Mouse (Mus musculus): ENCODE results near the gene Veph1. TPM values are rescaled to one million over a fixed set of nuclear protein-coding genes. Genes with fewer than 3 reads are reported as not detected.

The Veph1 gene
- total and polyA plus RNA-seq, 3 experiments = 0.16 TPM; not detected in 2

DNA sequence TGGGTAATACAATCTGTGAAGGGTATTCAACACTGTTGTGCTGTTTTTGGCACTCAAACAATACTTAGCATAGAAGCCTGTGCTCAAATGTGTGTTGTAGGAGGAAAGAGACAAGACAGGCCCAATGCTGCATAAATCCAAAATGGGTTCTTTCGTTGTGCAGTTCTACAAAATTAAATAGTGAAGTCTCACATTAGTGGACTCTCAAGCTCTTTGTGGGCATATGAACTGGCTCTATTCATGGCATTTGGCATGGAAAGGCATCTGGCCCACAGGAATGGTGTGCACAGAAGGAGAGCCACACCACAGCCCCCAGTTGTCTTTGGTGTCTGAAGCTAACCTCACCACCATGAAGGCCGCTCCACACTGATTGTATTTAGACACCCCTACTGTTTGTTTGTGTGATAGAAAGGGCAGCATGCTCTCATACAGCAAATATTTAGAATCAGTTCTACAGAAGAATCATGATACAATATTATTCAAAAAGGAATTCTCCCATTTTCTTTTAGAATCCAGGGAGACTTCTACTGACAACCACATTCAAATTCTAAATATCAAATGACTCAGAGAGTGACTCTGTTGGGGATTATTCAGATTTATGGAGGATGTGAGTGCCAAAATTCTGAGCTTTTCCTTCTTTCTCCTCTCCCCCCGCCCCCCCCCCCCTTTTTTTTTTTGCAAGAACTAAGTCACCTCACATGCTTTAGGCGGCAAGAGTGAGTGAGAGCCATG lies 215.8 kb downstream of the Veph1 start:
- ATAC-seq (ENCODE audit: extremely low read depth, insufficient number of reproducible peaks, low FRiP score, poor library complexity, severe bottlenecking) (no peak), DNase-seq (ENCODE audit: low spot score) (no peak)
- H3K36me3 ChIP-seq (replicated peaks) = no peaks in the 10 kb centered on the region
- TF ChIP-seq CTCF (IDR thresholded peaks at IDR 0.05; ENCODE audit: low read depth, low read length) (no peak), TAL1 (conservative IDR thresholded peaks at IDR 0.05; ENCODE audit: low read depth, low read length) (no peak), GATA2 (IDR thresholded peaks at IDR 0.05; ENCODE audit: borderline replicate concordance, low read depth, low read length) (no peak), GATA1 (IDR thresholded peaks at IDR 0.05; ENCODE audit: borderline replicate concordance, low read length) (no peak), POLR2AphosphoS5 (IDR thresholded peaks at IDR 0.05; ENCODE audit: insufficient replicate concordance, low read depth, low read length) (no peak)
- H3K9me3 ChIP-seq (replicated peaks) = no peaks in the 10 kb centered on the region
- no peaks in the 10 kb centered on the region for H3K4me1 ChIP-seq (ENCODE audit: insufficient read depth, low read depth, low read length)
- no peaks in the 10 kb centered on the region for H3K27me3 ChIP-seq (ENCODE audit: insufficient read depth, low read length)
- H3K4me3 ChIP-seq (ENCODE audit: low read depth, low read length) = no peak overlapping the region

DNA sequence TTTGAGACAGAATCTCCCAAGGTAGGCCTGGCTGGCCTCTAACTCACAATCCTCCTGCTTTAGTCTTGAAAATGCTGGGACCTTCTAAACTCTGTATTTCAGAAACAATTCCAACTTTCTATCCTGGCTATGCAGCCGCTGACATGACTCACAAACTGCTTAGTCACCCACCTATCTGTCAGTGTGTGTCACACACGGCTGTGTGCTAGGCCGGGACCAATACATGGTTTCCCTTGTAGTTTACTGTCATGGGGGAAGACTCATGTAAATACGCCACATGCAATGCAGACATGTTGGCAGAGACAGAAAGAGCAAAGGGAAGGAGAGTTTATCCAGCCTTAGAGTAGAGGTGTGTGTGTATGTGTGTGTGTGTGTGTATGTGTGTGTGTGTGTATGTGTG lies 216.8 kb downstream of the Veph1 start:
- Histone ChIP-seq H3K4me3 (ENCODE audit: low read depth, low read length) (no peak overlapping the region), H3K4me1 (ENCODE audit: insufficient read depth, low read depth, low read length) (no peaks in the 10 kb centered on the region), H3K9me3 (replicated peaks) (no peaks in the 10 kb centered on the region), H3K27me3 (ENCODE audit: insufficient read depth, low read length) (no peaks in the 10 kb centered on the region), H3K36me3 (replicated peaks) (no peaks in the 10 kb centered on the region)
- TF ChIP-seq GATA2 (IDR thresholded peaks at IDR 0.05; ENCODE audit: borderline replicate concordance, low read depth, low read length) (no peak), GATA1 (IDR thresholded peaks at IDR 0.05; ENCODE audit: borderline replicate concordance, low read length) (no peak), TAL1 (conservative IDR thresholded peaks at IDR 0.05; ENCODE audit: low read depth, low read length) (no peak), POLR2AphosphoS5 (IDR thresholded peaks at IDR 0.05; ENCODE audit: insufficient replicate concordance, low read depth, low read length) (no peak), CTCF (IDR thresholded peaks at IDR 0.05; ENCODE audit: low read depth, low read length) (no peak)
- ATAC-seq (ENCODE audit: extremely low read depth, insufficient number of reproducible peaks, low FRiP score, poor library complexity, severe bottlenecking) = no peak
- no peak for DNase-seq (ENCODE audit: low spot score)

DNA sequence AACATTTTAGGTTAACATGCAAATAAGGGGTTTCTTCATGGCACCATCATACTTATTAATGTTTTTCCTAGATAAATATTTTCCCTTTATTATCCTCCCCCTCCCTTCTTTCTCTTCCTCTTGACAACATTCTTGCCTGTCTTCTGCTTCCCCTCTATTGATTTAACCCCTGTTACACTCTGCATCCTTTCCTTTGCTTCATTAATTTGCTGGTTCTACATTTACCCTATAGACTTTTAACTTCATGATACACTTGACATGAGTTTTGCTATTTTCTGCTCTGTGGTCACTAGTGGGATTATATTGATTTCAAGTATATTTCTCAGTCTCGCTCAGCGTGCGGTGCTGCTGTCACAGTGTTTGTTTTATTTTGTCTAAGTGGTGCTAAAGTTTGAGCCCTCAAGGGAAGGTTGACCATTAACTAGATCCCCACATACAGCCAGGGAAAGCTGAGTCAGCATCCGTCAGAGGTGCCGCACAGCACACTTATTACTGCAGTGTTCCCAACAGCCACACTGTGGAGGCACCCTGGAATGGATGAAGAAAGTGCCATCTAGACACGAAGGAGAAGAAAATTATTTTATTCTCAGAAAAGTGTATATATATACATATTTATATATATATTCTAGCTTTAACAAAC lies 217.6 kb downstream of the Veph1 start:
- Histone ChIP-seq H3K4me1 (ENCODE audit: insufficient read depth, low read depth, low read length) (no peaks in the 10 kb centered on the region), H3K4me3 (ENCODE audit: low read depth, low read length) (no peak overlapping the region), H3K9me3 (replicated peaks) (no peaks in the 10 kb centered on the region), H3K36me3 (replicated peaks) (no peaks in the 10 kb centered on the region), H3K27me3 (ENCODE audit: insufficient read depth, low read length) (no peaks in the 10 kb centered on the region)
- ATAC-seq (ENCODE audit: extremely low read depth, insufficient number of reproducible peaks, low FRiP score, poor library complexity, severe bottlenecking) (no peak), DNase-seq (ENCODE audit: low spot score) (no peak)
- no peak for TF ChIP-seq GATA2 (IDR thresholded peaks at IDR 0.05; ENCODE audit: borderline replicate concordance, low read depth, low read length)
- no peak for TF ChIP-seq CTCF (IDR thresholded peaks at IDR 0.05; ENCODE audit: low read depth, low read length)
- no peak for TF ChIP-seq GATA1 (IDR thresholded peaks at IDR 0.05; ENCODE audit: borderline replicate concordance, low read length)
- TF ChIP-seq TAL1 (conservative IDR thresholded peaks at IDR 0.05; ENCODE audit: low read depth, low read length) = no peak

DNA sequence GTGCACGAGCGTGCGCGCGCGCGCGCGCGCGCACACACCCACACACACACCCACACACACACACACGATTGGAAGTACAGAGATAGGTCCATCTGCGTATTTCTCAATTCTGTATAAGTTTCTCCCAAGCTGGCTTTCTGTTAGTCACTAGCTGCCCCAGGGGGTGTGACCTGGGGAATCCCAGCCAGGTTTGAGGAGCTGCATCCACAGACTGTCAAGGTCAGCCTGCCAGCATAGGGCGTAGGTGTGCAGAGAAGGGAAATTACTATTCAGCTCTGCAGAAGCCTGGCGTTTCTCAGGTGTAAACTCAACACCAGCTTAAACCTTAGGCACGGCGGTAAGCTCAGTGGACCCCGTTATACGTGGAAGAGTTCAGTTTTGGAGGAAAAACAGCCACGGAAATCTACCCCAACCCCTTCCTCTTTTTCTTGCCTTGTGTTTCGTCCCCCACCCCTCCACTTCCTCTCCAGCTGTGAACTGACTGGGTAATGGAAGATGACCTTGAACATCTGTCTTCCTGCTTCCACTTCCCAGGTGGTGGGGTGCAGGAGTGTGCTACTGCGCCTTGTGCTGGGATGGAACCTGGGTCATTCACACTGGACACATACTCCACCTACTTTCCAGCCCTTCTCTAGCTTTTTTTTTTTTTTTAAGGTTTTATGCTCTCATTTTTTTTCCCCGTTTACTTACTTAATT lies 218.5 kb downstream of the Veph1 start:
- no peak for TF ChIP-seq GATA2 (IDR thresholded peaks at IDR 0.05; ENCODE audit: borderline replicate concordance, low read depth, low read length)
- TF ChIP-seq GATA1 (IDR thresholded peaks at IDR 0.05; ENCODE audit: borderline replicate concordance, low read length) = no peak
- TF ChIP-seq TAL1 (conservative IDR thresholded peaks at IDR 0.05; ENCODE audit: low read depth, low read length) = no peak
- TF ChIP-seq POLR2AphosphoS5 (IDR thresholded peaks at IDR 0.05; ENCODE audit: insufficient replicate concordance, low read depth, low read length) = no peak
- no peak for TF ChIP-seq CTCF (IDR thresholded peaks at IDR 0.05; ENCODE audit: low read depth, low read length)
- no peak overlapping the region for H3K4me3 ChIP-seq (ENCODE audit: low read depth, low read length)
- no peaks in the 10 kb centered on the region for H3K9me3 ChIP-seq (replicated peaks)
- no peaks in the 10 kb centered on the region for H3K4me1 ChIP-seq (ENCODE audit: insufficient read depth, low read depth, low read length)
- no peak for ATAC-seq (ENCODE audit: extremely low read depth, insufficient number of reproducible peaks, low FRiP score, poor library complexity, severe bottlenecking)
- H3K36me3 ChIP-seq (replicated peaks) = no peaks in the 10 kb centered on the region
- H3K27me3 ChIP-seq (ENCODE audit: insufficient read depth, low read length) = no peaks in the 10 kb centered on the region
- no peak for DNase-seq (ENCODE audit: low spot score)

DNA sequence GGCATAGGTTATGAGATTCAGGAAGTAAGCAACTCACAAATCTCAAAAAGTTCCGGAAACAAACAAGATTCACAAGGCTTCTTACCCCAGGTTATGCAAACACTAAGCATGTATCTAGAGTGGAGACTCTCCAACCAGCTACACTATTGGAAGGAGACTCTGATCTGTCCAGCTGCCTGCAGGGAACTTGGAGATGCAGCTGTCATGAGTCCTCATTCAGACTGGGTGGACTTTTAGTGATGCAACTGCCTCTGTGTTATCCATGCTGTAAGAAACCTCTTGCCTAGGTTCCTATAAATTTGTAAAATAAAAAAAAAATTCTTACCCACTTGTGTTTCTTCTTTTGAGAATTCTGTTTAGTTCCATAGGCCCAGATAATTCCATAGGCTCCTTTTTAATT lies 226.4 kb downstream of the Veph1 start:
- H3K4me3 ChIP-seq (ENCODE audit: low read depth, low read length) = no peak overlapping the region
- H3K4me1 ChIP-seq (ENCODE audit: insufficient read depth, low read depth, low read length) = no peaks in the 10 kb centered on the region
- TF ChIP-seq GATA1 (IDR thresholded peaks at IDR 0.05; ENCODE audit: borderline replicate concordance, low read length) = no peak
- no peak for TF ChIP-seq GATA2 (IDR thresholded peaks at IDR 0.05; ENCODE audit: borderline replicate concordance, low read depth, low read length)
- TF ChIP-seq CTCF (IDR thresholded peaks at IDR 0.05; ENCODE audit: low read depth, low read length) = no peak
- TF ChIP-seq TAL1 (conservative IDR thresholded peaks at IDR 0.05; ENCODE audit: low read depth, low read length) = no peak
- no peak for TF ChIP-seq POLR2AphosphoS5 (IDR thresholded peaks at IDR 0.05; ENCODE audit: insufficient replicate concordance, low read depth, low read length)
- DNase-seq (ENCODE audit: low spot score) = no peak
- no peaks in the 10 kb centered on the region for H3K9me3 ChIP-seq (replicated peaks)
- H3K27me3 ChIP-seq (ENCODE audit: insufficient read depth, low read length) = no peaks in the 10 kb centered on the region
- no peaks in the 10 kb centered on the region for H3K36me3 ChIP-seq (replicated peaks)
- ATAC-seq (ENCODE audit: extremely low read depth, insufficient number of reproducible peaks, low FRiP score, poor library complexity, severe bottlenecking) = no peak

DNA sequence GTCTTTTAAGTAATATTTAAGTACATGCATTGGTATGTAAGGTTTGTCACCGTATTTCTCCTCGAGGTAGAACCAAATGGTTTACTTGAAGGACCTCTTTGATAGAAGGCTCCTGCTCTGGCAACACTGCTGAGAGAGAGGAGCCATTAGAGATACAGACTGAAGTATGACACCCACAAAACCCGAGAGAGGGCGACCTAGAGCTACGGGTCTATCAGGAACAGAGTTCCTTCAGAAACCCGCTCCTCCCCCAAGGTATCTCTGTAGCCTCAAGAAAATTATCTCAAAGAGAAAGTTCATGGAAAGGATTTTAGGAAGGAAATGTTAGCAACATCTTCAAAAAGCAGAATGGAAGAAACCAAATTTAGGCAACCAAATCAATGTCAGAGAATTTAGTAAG lies 232.8 kb downstream of the Veph1 start:
- no peaks in the 10 kb centered on the region for H3K36me3 ChIP-seq (replicated peaks)
- ATAC-seq (ENCODE audit: extremely low read depth, insufficient number of reproducible peaks, low FRiP score, poor library complexity, severe bottlenecking) (no peak), DNase-seq (ENCODE audit: low spot score) (no peak)
- TF ChIP-seq GATA2 (IDR thresholded peaks at IDR 0.05; ENCODE audit: borderline replicate concordance, low read depth, low read length) (no peak), CTCF (IDR thresholded peaks at IDR 0.05; ENCODE audit: low read depth, low read length) (no peak), GATA1 (IDR thresholded peaks at IDR 0.05; ENCODE audit: borderline replicate concordance, low read length) (no peak), TAL1 (conservative IDR thresholded peaks at IDR 0.05; ENCODE audit: low read depth, low read length) (no peak), POLR2AphosphoS5 (IDR thresholded peaks at IDR 0.05; ENCODE audit: insufficient replicate concordance, low read depth, low read length) (no peak)
- H3K27me3 ChIP-seq (ENCODE audit: insufficient read depth, low read length) = no peaks in the 10 kb centered on the region
- H3K4me3 ChIP-seq (ENCODE audit: low read depth, low read length) = no peak overlapping the region
- H3K4me1 ChIP-seq (ENCODE audit: insufficient read depth, low read depth, low read length) = no peaks in the 10 kb centered on the region
- H3K9me3 ChIP-seq (replicated peaks) = no peaks in the 10 kb centered on the region
